Mouse (Mus musculus) ES-E14 (cell line): ENCODE results near the gene Gipc2. TPM values are rescaled to one million over a fixed set of nuclear protein-coding genes. Genes with fewer than 3 reads are reported as not detected.

Experiments used
- DNase-seq: peaks from one replicate; pipeline ENCODE4 v3.0.0-alpha.2; 2013; ENCODE audit warnings: low read depth, low spot score
- H3K27ac ChIP-seq: 2 replicates; pipeline ENCODE4 v1.5.1; 2012; ENCODE audit warnings: low read depth, mild to moderate bottlenecking, low read length, moderate library complexity, mixed read lengths; ENCODE audit not compliant: poor library complexity, insufficient read depth, severe bottlenecking
- H3K36me3 ChIP-seq: 2 replicates; pipeline ENCODE4 v1.6.1; 2012; ENCODE audit warnings: mild to moderate bottlenecking, low read length, moderate library complexity, mixed read lengths; ENCODE audit not compliant: control insufficient read depth, poor library complexity, insufficient read depth, severe bottlenecking
- H3K4me1 ChIP-seq, 2 experiments: fragments of 150-350 bp in 1 of 2; sonication (generic) in 1 of 2; 2 replicates each; pipeline ENCODE4 v1.6.1; 2012; ENCODE audit warnings: low read length in 2 of 2, mild to moderate bottlenecking in 1 of 2, mixed read lengths in 1 of 2; ENCODE audit not compliant: control insufficient read depth in 2 of 2, insufficient read depth in 2 of 2, poor library complexity in 1 of 2
- H3K4me3 ChIP-seq, 2 experiments: fragments of 150-350 bp in 1 of 2; sonication (generic) in 1 of 2; 2 replicates each; pipeline ENCODE4 v1.5.1; 2012; ENCODE audit warnings: low read length in 2 of 2, low read depth in 1 of 2, mild to moderate bottlenecking in 1 of 2, mixed read lengths in 1 of 2; ENCODE audit not compliant: insufficient read depth in 1 of 2, poor library complexity in 1 of 2, severe bottlenecking in 1 of 2
- H3K9ac ChIP-seq: 2 replicates; pipeline ENCODE4 v1.6.1; 2012; ENCODE audit warnings: low read depth, mild to moderate bottlenecking, low read length, mixed read lengths; ENCODE audit not compliant: poor library complexity, insufficient read depth, severe bottlenecking
- H3K9me3 ChIP-seq: fragments of 150-350 bp; sonication (generic); 2 replicates; pipeline ENCODE4 v1.6.1; 2012; ENCODE audit warnings: low read depth, mild to moderate bottlenecking, low read length; ENCODE audit not compliant: control insufficient read depth, insufficient read depth
- CHD2 ChIP-seq: IDR thresholded peaks from 2 replicates; pipeline ENCODE4 v1.6.1; 2014; ENCODE audit warnings: mild to moderate bottlenecking, low read depth, low read length, inconsistent platforms
- HCFC1 ChIP-seq: IDR thresholded peaks from 2 replicates; pipeline ENCODE4 v1.6.1; 2012; ENCODE audit warnings: low read length, inconsistent platforms, borderline replicate concordance; ENCODE audit not compliant: insufficient read depth
- MAFK ChIP-seq: IDR thresholded peaks from 2 replicates; pipeline ENCODE4 v1.6.1; 2014; ENCODE audit warnings: mild to moderate bottlenecking, low read depth, low read length, inconsistent platforms; ENCODE audit not compliant: insufficient read depth
- ZC3H11A ChIP-seq: IDR thresholded peaks from 2 replicates; pipeline ENCODE4 v1.6.1; 2012; ENCODE audit warnings: low read depth, mild to moderate bottlenecking, inconsistent platforms, low read length, borderline replicate concordance
- ZNF384 ChIP-seq: IDR thresholded peaks from 2 replicates; pipeline ENCODE4 v1.6.1; 2012; ENCODE audit warnings: low read depth, low read length, inconsistent platforms
- in situ Hi-C, 2 experiments: fragments of 600-800 bp; cut with MboI; formaldehyde crosslinking; loops; one replicate each; pipeline ENCODE4 v1.15.1; 2025; ENCODE audit warnings: low sequenced_read_pairs in 2 of 2, inconsistent platforms in 1 of 2; ENCODE audit not compliant: unreplicated experiment in 2 of 2
- total RNA-seq: library from RNA; depleted of rRNA; stranded (reverse); fragments of 300-350 nt; gene quantifications from 2 replicates; pipeline ENCODE4 v1.2.3, GENCODE M21; 2012; rRNA removed

Gene Gipc2
- total RNA-seq, 1 experiment: 0.76 TPM

- no peak for TF ChIP-seq ZC3H11A
- TF ChIP-seq CHD2: no peak
- no peak for TF ChIP-seq HCFC1
- no peak for TF ChIP-seq MAFK
- no peak for TF ChIP-seq ZNF384
- H3K4me3 ChIP-seq: no peak overlapping the region
- in situ Hi-C loops: no loop called here
- DNase-seq: no peak
- H3K4me1 ChIP-seq: no peaks in the 10 kb centered on the region
- no peaks in the 10 kb centered on the region for H3K9me3 ChIP-seq
- H3K27ac ChIP-seq: no peak overlapping the region
- H3K36me3 ChIP-seq: no peaks in the 10 kb centered on the region
- no peak overlapping the region for H3K9ac ChIP-seq
Measured at GRCm38 (mm10) chr3:152058235-152058634, 107.8 kb downstream of the Gipc2 start.

GRCm38 (mm10) chr3:152054260-152054659 lies 111.8 kb downstream of the Gipc2 start:
- Histone ChIP-seq H3K4me1 (no peaks in the 10 kb centered on the region), H3K9ac (no peak overlapping the region), H3K9me3 (no peaks in the 10 kb centered on the region), H3K27ac (no peak overlapping the region), H3K4me3 (no peak overlapping the region), H3K36me3 (no peaks in the 10 kb centered on the region)
- no peak for DNase-seq
- no peak for TF ChIP-seq MAFK
- no peak for TF ChIP-seq ZC3H11A
- no peak for TF ChIP-seq CHD2
- no peak for TF ChIP-seq ZNF384
- no peak for TF ChIP-seq HCFC1
- in situ Hi-C loops: no loop called here

GRCm38 (mm10) chr3:152051959-152052358 lies 114.1 kb downstream of the Gipc2 start:
- Histone ChIP-seq H3K9ac (no peak overlapping the region), H3K4me3 (no peak overlapping the region), H3K27ac (no peak overlapping the region), H3K9me3 (no peaks in the 10 kb centered on the region), H3K36me3 (no peaks in the 10 kb centered on the region), H3K4me1 (no peaks in the 10 kb centered on the region)
- DNase-seq: no peak
- TF ChIP-seq MAFK: no peak
- TF ChIP-seq CHD2: no peak
- TF ChIP-seq HCFC1: no peak
- TF ChIP-seq ZC3H11A: no peak
- no peak for TF ChIP-seq ZNF384
- in situ Hi-C loops: no loop called here

- no peak overlapping the region for H3K4me3 ChIP-seq
- no peak overlapping the region for H3K9ac ChIP-seq
- no peaks in the 10 kb centered on the region for H3K36me3 ChIP-seq
- no peaks in the 10 kb centered on the region for H3K4me1 ChIP-seq
- no peak overlapping the region for H3K27ac ChIP-seq
- H3K9me3 ChIP-seq: no peaks in the 10 kb centered on the region
- in situ Hi-C loops: no loop called here
- TF ChIP-seq ZC3H11A: no peak
- TF ChIP-seq ZNF384: no peak
- no peak for DNase-seq
Measured at GRCm38 (mm10) chr3:152047914-152048313, 118.1 kb downstream of the Gipc2 start.

- Histone ChIP-seq H3K9ac (no peak overlapping the region), H3K4me1 (no peaks in the 10 kb centered on the region), H3K36me3 (no peaks in the 10 kb centered on the region), H3K9me3 (no peaks in the 10 kb centered on the region), H3K27ac (no peak overlapping the region), H3K4me3 (no peak overlapping the region)
- in situ Hi-C loops: no loop called here
- DNase-seq: no peak
- no peak for TF ChIP-seq HCFC1
Measured at GRCm38 (mm10) chr3:152046895-152047294, 119.1 kb downstream of the Gipc2 start.

Other genes starting within 250 kb of the Gipc2 start
- 5.9 and 8.6 TPM in 2 replicates for gene Dnajb4, start 44.1 kb upstream of the Gipc2 start, total RNA-seq
- 242 and 244 TPM in 2 replicates for gene Fubp1, start 44.2 kb upstream of the Gipc2 start, total RNA-seq
- gene Nexn, start 100.1 kb upstream of the Gipc2 start, total RNA-seq: 2.6 and 3.1 TPM in 2 replicates
- 28.7 and 35.2 TPM in 2 replicates for gene Miga1, start 174.2 kb upstream of the Gipc2 start, total RNA-seq
- 47.9 and 49.5 TPM in 2 replicates for gene Usp33, start 180.2 kb upstream of the Gipc2 start, total RNA-seq
- gene Zzz3, start 229.2 kb upstream of the Gipc2 start, total RNA-seq: 36.3 and 40.9 TPM in 2 replicates